Mouse (Mus musculus) forebrain, embryonic 15.5 days (tissue): ENCODE measurements at regions not wholly inside any gene's neighbourhood (a gene's known extent, or its start where the extent isn't known, plus 50 kb on each side); places are given as distances from the start of the nearest gene placed in this dataset.

Source experiments
- ATAC-seq: fragments of 200-750 bp; cut with Nextera tagmentation; replicated peaks from 2 replicates; pipeline ENCODE4 v1.8.0; 2017; ENCODE audit warnings: mild to moderate bottlenecking, moderate TSS enrichment, moderate library complexity
- H3K27ac ChIP-seq: fragments of 300-500 bp; sonication (generic); replicated peaks from 2 replicates; pipeline ENCODE4 v1.5.1; 2015; ENCODE audit warnings: mild to moderate bottlenecking, inconsistent platforms
- H3K27me3 ChIP-seq: fragments of 300-500 bp; sonication (generic); 2 replicates; pipeline ENCODE4 v1.6.1; 2015; ENCODE audit warnings: inconsistent platforms
- H3K36me3 ChIP-seq: fragments of 300-500 bp; sonication (generic); 2 replicates; pipeline ENCODE4 v1.6.1; 2015; ENCODE audit warnings: mild to moderate bottlenecking, inconsistent platforms
- H3K4me1 ChIP-seq: fragments of 300-500 bp; sonication (generic); 2 replicates; pipeline ENCODE4 v1.6.1; 2015; ENCODE audit warnings: inconsistent platforms
- H3K4me2 ChIP-seq: fragments of 300-500 bp; sonication (generic); replicated peaks from 2 replicates; pipeline ENCODE4 v1.6.1; 2015; ENCODE audit warnings: mild to moderate bottlenecking, inconsistent platforms
- H3K4me3 ChIP-seq: fragments of 300-500 bp; sonication (generic); 2 replicates; pipeline ENCODE4 v1.5.1; 2015; ENCODE audit warnings: mild to moderate bottlenecking, inconsistent platforms
- H3K9ac ChIP-seq: fragments of 300-500 bp; sonication (generic); replicated peaks from 2 replicates; pipeline ENCODE4 v1.6.1; 2015; ENCODE audit warnings: mild to moderate bottlenecking, inconsistent platforms
- H3K9me3 ChIP-seq: fragments of 300-500 bp; sonication (generic); 2 replicates; pipeline ENCODE4 v1.6.1; 2016; ENCODE audit warnings: inconsistent platforms
- WGBS: fragments of 180-500 bp; shearing (Covaris S2); methylation state at CpG from one replicate; pipeline ENCODE4 v1.1.7; 2015; ENCODE audit warnings: mixed read lengths; 5-methylcytosine and 5-hydroxymethylcytosine counted together

- Histone ChIP-seq H3K27me3 (peaks cover 9% of the 10 kb centered on the region; the same call in 1 of the 2 replicates), H3K4me2 (no peak overlapping the region), H3K36me3 (no peaks in the 10 kb centered on the region), H3K9me3 (no peaks in the 10 kb centered on the region), H3K4me3 (no peak overlapping the region), H3K27ac (no peak overlapping the region), H3K9ac (no peak overlapping the region), H3K4me1 (peaks cover 19% of the 10 kb centered on the region)
- no peak; the same call in 1 of the 2 replicates for ATAC-seq
- WGBS = 7% methylated on average over 4 of the region's 4 CpGs
Measured at GRCm38 (mm10) chr11:17324651-17325050, 67.3 kb downstream of the C1d start.

- no peak for ATAC-seq
- Histone ChIP-seq H3K27me3 (peaks cover 5% of the 10 kb centered on the region; the same call in 1 of the 2 replicates), H3K9me3 (no peaks in the 10 kb centered on the region), H3K4me2 (no peak overlapping the region), H3K36me3 (no peaks in the 10 kb centered on the region), H3K4me1 (peaks cover 19% of the 10 kb centered on the region), H3K9ac (no peak overlapping the region), H3K4me3 (no peak overlapping the region), H3K27ac (no peak overlapping the region)
- WGBS = 7% methylated on average over 10 of the region's 10 CpGs
Measured at GRCm38 (mm10) chr11:17325731-17326646, 68.6 kb downstream of the C1d start.

GRCm38 (mm10) chr11:17326695-17327094, 69.3 kb downstream of the C1d start:
- H3K27ac ChIP-seq = no peak overlapping the region
- H3K36me3 ChIP-seq = no peaks in the 10 kb centered on the region
- WGBS = 12% methylated on average over 4 of the region's 4 CpGs
- H3K4me2 ChIP-seq = no peak overlapping the region
- ATAC-seq = no peak
- no peak overlapping the region for H3K4me3 ChIP-seq
- peaks cover 5% of the 10 kb centered on the region; the same call in 1 of the 2 replicates for H3K27me3 ChIP-seq
- no peak overlapping the region for H3K9ac ChIP-seq
- peaks cover 19% of the 10 kb centered on the region for H3K4me1 ChIP-seq
- no peaks in the 10 kb centered on the region for H3K9me3 ChIP-seq

- Histone ChIP-seq H3K9ac (no peak overlapping the region), H3K4me2 (no peak overlapping the region), H3K4me1 (peaks cover 13% of the 10 kb centered on the region), H3K27ac (no peak overlapping the region), H3K36me3 (no peaks in the 10 kb centered on the region), H3K27me3 (no peaks in the 10 kb centered on the region), H3K9me3 (no peaks in the 10 kb centered on the region), H3K4me3 (no peak overlapping the region)
- ATAC-seq = no peak
- WGBS = 94% methylated on average over 1 of the region's 1 CpGs
Measured at GRCm38 (mm10) chr11:17351476-17351875, 94.1 kb downstream of the C1d start.

GRCm38 (mm10) chr11:17352148-17353130, 95.1 kb downstream of the C1d start:
- Histone ChIP-seq H3K9me3 (no peaks in the 10 kb centered on the region), H3K36me3 (no peaks in the 10 kb centered on the region), H3K27ac (no peak overlapping the region), H3K4me2 (no peak overlapping the region), H3K27me3 (no peaks in the 10 kb centered on the region), H3K9ac (no peak overlapping the region), H3K4me3 (no peak overlapping the region), H3K4me1 (peaks cover 13% of the 10 kb centered on the region)
- 47% methylated on average over 17 of the region's 17 CpGs for WGBS
- peak; percentile 71 for ATAC-seq

- no peak for ATAC-seq
Measured at GRCm38 (mm10) chr11:17359698-17360254, 102.4 kb downstream of the C1d start.

GRCm38 (mm10) chr11:17377859-17378258, 120.5 kb downstream of the C1d start:
- Histone ChIP-seq H3K27me3 (no peaks in the 10 kb centered on the region), H3K27ac (no peak overlapping the region), H3K9me3 (no peaks in the 10 kb centered on the region), H3K9ac (no peak overlapping the region), H3K4me1 (no peaks in the 10 kb centered on the region), H3K36me3 (no peaks in the 10 kb centered on the region), H3K4me3 (no peak overlapping the region), H3K4me2 (no peak overlapping the region)
- ATAC-seq = no peak
- 85% methylated on average over 3 of the region's 3 CpGs for WGBS

More at GRCm38 (mm10) chr11:17359698-17360254, 102.4 kb downstream of the C1d start:
- Histone ChIP-seq H3K9ac (no peak overlapping the region), H3K27ac (no peak overlapping the region), H3K9me3 (no peaks in the 10 kb centered on the region), H3K4me2 (no peak overlapping the region), H3K27me3 (no peaks in the 10 kb centered on the region), H3K4me3 (no peak overlapping the region), H3K36me3 (no peaks in the 10 kb centered on the region), H3K4me1 (no peaks in the 10 kb centered on the region)
- WGBS = 69% methylated on average over 1 of the region's 1 CpGs

GRCm38 (mm10) chr11:17386756-17387155, 129.4 kb downstream of the C1d start:
- H3K9me3 ChIP-seq = no peaks in the 10 kb centered on the region
- H3K27me3 ChIP-seq = no peaks in the 10 kb centered on the region
- no peak overlapping the region for H3K4me3 ChIP-seq
- no peak overlapping the region for H3K27ac ChIP-seq
- WGBS = 84% methylated on average over 3 of the region's 3 CpGs
- no peak for ATAC-seq
- no peaks in the 10 kb centered on the region for H3K36me3 ChIP-seq
- H3K4me1 ChIP-seq = no peaks in the 10 kb centered on the region
- H3K4me2 ChIP-seq = no peak overlapping the region
- no peak overlapping the region for H3K9ac ChIP-seq

GRCm38 (mm10) chr11:17393832-17394231, 136.5 kb downstream of the C1d start:
- WGBS = 72% methylated on average over 6 of the region's 6 CpGs
- H3K36me3 ChIP-seq = no peaks in the 10 kb centered on the region
- H3K27ac ChIP-seq = no peak overlapping the region
- ATAC-seq = no peak
- H3K4me1 ChIP-seq = no peaks in the 10 kb centered on the region
- H3K27me3 ChIP-seq = no peaks in the 10 kb centered on the region
- no peak overlapping the region for H3K4me3 ChIP-seq
- H3K4me2 ChIP-seq = no peak overlapping the region
- H3K9ac ChIP-seq = no peak overlapping the region
- H3K9me3 ChIP-seq = no peaks in the 10 kb centered on the region

- H3K4me3 ChIP-seq = no peak overlapping the region
- no peak overlapping the region for H3K4me2 ChIP-seq
- peaks cover 4% of the 10 kb centered on the region; the same call in 1 of the 2 replicates for H3K4me1 ChIP-seq
- no peaks in the 10 kb centered on the region for H3K36me3 ChIP-seq
- H3K27ac ChIP-seq = no peak overlapping the region
- no peaks in the 10 kb centered on the region for H3K9me3 ChIP-seq
- no peak for ATAC-seq
- WGBS = 3% methylated on average over 1 of the region's 1 CpGs
- H3K9ac ChIP-seq = no peak overlapping the region
- H3K27me3 ChIP-seq = no peaks in the 10 kb centered on the region
Measured at GRCm38 (mm10) chr11:17414531-17414930, 157.2 kb downstream of the C1d start.

- Histone ChIP-seq H3K27ac (no peak overlapping the region), H3K4me3 (no peak overlapping the region), H3K36me3 (no peaks in the 10 kb centered on the region), H3K9ac (no peak overlapping the region), H3K4me2 (no peak overlapping the region), H3K4me1 (peaks cover 4% of the 10 kb centered on the region; the same call in 1 of the 2 replicates), H3K9me3 (no peaks in the 10 kb centered on the region), H3K27me3 (no peaks in the 10 kb centered on the region)
- ATAC-seq = 0 out of 2 replicates have a peak, but pooled peaks have one; percentile 26
- WGBS = 23% methylated on average over 1 of the region's 1 CpGs
Measured at GRCm38 (mm10) chr11:17415144-17415543, 157.8 kb downstream of the C1d start.
